Mouse (Mus musculus): ENCODE results near the gene Pkdrej.

- TF ChIP-seq CTCF (conservative IDR thresholded peaks at IDR 0.05; ENCODE audit: insufficient read depth, insufficient read length, low read depth, low read length) (peak; percentile 42), POLR2A (IDR thresholded peaks at IDR 0.05; ENCODE audit: low read depth, low read length) (no peak)
Observed at GRCm38 (mm10) chr15:85808434-85808833, 13.1 kb downstream of the Pkdrej start.
